Mouse (Mus musculus) testis, adult 2 months (tissue): ENCODE measurements around the gene Bicral. TPM values are rescaled to one million over a fixed set of nuclear protein-coding genes. Genes with fewer than 3 reads are reported as not detected.

Source experiments
- H3K27ac ChIP-seq: fragments of 200-500 bp; 2 replicates; pipeline ENCODE4 v1.5.1; 2012; ENCODE audit warnings: low read depth, low read length; ENCODE audit not compliant: control insufficient read depth, insufficient read depth
- H3K27me3 ChIP-seq: fragments of 200-500 bp; 2 replicates; pipeline ENCODE4 v1.6.1; 2012; ENCODE audit warnings: mild to moderate bottlenecking, low read length, moderate library complexity; ENCODE audit not compliant: control insufficient read depth, insufficient read depth
- H3K36me3 ChIP-seq: fragments of 200-500 bp; 2 replicates; pipeline ENCODE4 v1.6.1; 2012; ENCODE audit warnings: mild to moderate bottlenecking, low read length; ENCODE audit not compliant: control insufficient read depth, insufficient read depth
- H3K4me1 ChIP-seq: fragments of 200-500 bp; 2 replicates; pipeline ENCODE4 v1.6.1; 2012; ENCODE audit warnings: low read length; ENCODE audit not compliant: control insufficient read depth, insufficient read depth
- H3K4me3 ChIP-seq: fragments of 200-500 bp; 2 replicates; pipeline ENCODE4 v1.5.1; 2012; ENCODE audit warnings: low read depth, mild to moderate bottlenecking, low read length, moderate library complexity, mixed read lengths; ENCODE audit not compliant: control insufficient read depth
- CTCF ChIP-seq: fragments of 200-500 bp; IDR thresholded peaks from 2 replicates; pipeline ENCODE4 v1.5.1; 2012; ENCODE audit warnings: low read depth, mild to moderate bottlenecking, inconsistent platforms, low read length, moderate library complexity; ENCODE audit not compliant: control insufficient read depth, insufficient read depth, insufficient replicate concordance
- POLR2A ChIP-seq: fragments of 200-500 bp; IDR thresholded peaks from 2 replicates; pipeline ENCODE4 v1.6.1; 2012; ENCODE audit warnings: low read depth, mild to moderate bottlenecking, inconsistent platforms, low read length, moderate library complexity; ENCODE audit not compliant: control insufficient read depth
- polyA plus RNA-seq: library from polyadenylated mRNA; depleted of rRNA; stranded (reverse); fragments of >200 nt; gene quantifications from 2 replicates; pipeline ENCODE4 v1.2.3, GENCODE M21; 2012

Bicral gene
- polyA plus RNA-seq, 1 experiment: 13.2 TPM

GRCm38 (mm10) chr17:46890116-46890815, 32.0 kb upstream of the Bicral start, which contains the start of gene Tbcc:
TSS of gene Tbcc (plus strand) at chr17:46890684.
- H3K27me3 ChIP-seq: no peaks in the 10 kb centered on the region
- TF ChIP-seq POLR2A (peak; percentile 99), CTCF (no peak)
- H3K4me3 ChIP-seq: peak within 1 kb of the TSS; percentile 97
- peaks cover 1% of the 10 kb centered on the region; the same call in 1 of the 2 replicates for H3K36me3 ChIP-seq
- H3K27ac ChIP-seq: peak within 1 kb of the TSS; percentile 97
- peaks cover 17% of the 10 kb centered on the region for H3K4me1 ChIP-seq

- Histone ChIP-seq H3K27ac (peak overlapping the region; percentile 89), H3K4me3 (peak overlapping the region; percentile 91), H3K4me1 (peaks cover 17% of the 10 kb centered on the region), H3K36me3 (peaks cover 1% of the 10 kb centered on the region; the same call in 1 of the 2 replicates), H3K27me3 (no peaks in the 10 kb centered on the region)
- TF ChIP-seq CTCF: no peak
- TF ChIP-seq POLR2A: 0 out of 2 replicates have a peak, but pooled peaks have one; percentile 24
Measured at GRCm38 (mm10) chr17:46889450-46890084, 31.3 kb upstream of the Bicral start.

- Histone ChIP-seq H3K27ac (peak overlapping the region; percentile 89; the same call in 1 of the 2 replicates), H3K36me3 (peaks cover 1% of the 10 kb centered on the region; the same call in 1 of the 2 replicates), H3K27me3 (no peaks in the 10 kb centered on the region), H3K4me1 (peaks cover 17% of the 10 kb centered on the region), H3K4me3 (no peak overlapping the region; the same call in 1 of the 2 replicates)
- TF ChIP-seq POLR2A: no peak
- peak; percentile 31; the same call in 1 of the 2 replicates for TF ChIP-seq CTCF
Measured at GRCm38 (mm10) chr17:46888511-46889212, 30.4 kb upstream of the Bicral start.

- Histone ChIP-seq H3K27me3 (no peaks in the 10 kb centered on the region), H3K36me3 (no peaks in the 10 kb centered on the region), H3K4me1 (peaks cover 10% of the 10 kb centered on the region), H3K27ac (no peak overlapping the region), H3K4me3 (no peak overlapping the region)
- TF ChIP-seq POLR2A (no peak), CTCF (no peak)
Measured at GRCm38 (mm10) chr17:46885910-46886643, 27.8 kb upstream of the Bicral start.

GRCm38 (mm10) chr17:46885218-46885909, 27.1 kb upstream of the Bicral start:
- Histone ChIP-seq H3K36me3 (no peaks in the 10 kb centered on the region), H3K4me1 (peaks cover 9% of the 10 kb centered on the region), H3K27me3 (no peaks in the 10 kb centered on the region), H3K4me3 (no peak overlapping the region), H3K27ac (no peak overlapping the region)
- TF ChIP-seq POLR2A (no peak), CTCF (no peak)

- Histone ChIP-seq H3K27me3 (no peaks in the 10 kb centered on the region), H3K4me1 (peaks cover 6% of the 10 kb centered on the region), H3K4me3 (no peak overlapping the region), H3K36me3 (no peaks in the 10 kb centered on the region), H3K27ac (no peak overlapping the region)
- TF ChIP-seq CTCF: no peak
- TF ChIP-seq POLR2A: no peak
Measured at GRCm38 (mm10) chr17:46884766-46885165, 26.5 kb upstream of the Bicral start.
